Mouse (Mus musculus): ENCODE measurements at regions not wholly inside any gene's neighbourhood (a gene's known extent, or its start where the extent isn't known, plus 50 kb on each side); places are given as distances from the start of the nearest gene placed in this dataset.

DNA sequence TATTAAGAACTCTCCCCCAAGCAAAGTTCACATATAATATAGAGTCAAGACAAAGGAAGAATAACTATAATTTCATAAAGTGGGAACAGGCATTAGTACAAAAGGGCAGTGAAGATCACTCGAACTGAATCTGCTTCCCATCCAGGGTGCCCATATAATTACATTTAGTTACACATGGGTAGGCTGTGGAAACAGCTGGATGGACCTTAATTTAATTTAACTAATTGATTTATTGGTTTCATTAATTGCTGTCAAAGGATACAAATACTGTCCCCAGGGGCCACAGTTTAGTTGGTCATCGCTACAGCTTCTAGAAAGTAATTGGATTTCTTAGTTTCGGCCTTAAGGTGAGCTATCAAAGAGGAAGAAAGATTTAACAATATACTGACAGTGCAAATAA, 91.4 kb upstream of the Col1a2 start:
- no peaks in the 10 kb centered on the region for H3K79me2 ChIP-seq (replicated peaks; ENCODE audit: control insufficient read depth, insufficient read depth, low read length)
- intact Hi-C loops (cut with DNase I) = loop anchor here (5.0 to 10.0 kb wide), 2 partner anchors 699 to 972 kb away; partner anchors contain the start of gene Asb4
- whole genome bisulfite sequencing = 88% methylated on average over 3 of the region's 3 CpGs

DNA sequence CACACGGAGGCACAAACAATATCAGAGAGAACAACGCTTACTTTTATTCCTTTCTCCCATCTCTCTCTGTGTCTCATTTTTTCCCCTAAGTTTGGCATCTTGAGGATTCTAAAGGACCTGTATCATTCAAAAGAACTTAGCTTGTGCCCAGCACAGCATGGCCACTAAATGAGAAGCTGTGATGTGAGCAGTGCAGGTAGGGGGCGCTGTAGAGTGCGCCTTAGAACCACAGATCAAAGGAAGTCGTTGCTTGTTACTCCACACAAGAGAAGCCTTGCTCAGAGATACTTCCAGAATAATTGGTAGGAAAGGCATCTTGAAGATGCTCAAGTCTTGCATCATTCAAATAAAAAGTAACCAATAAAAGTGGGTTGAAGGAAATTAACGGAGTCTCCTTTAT, 90.4 kb upstream of the Col1a2 start:
- TF ChIP-seq POLR2A (IDR thresholded peaks at IDR 0.05; ENCODE audit: insufficient read depth, low read depth, low read length) = no peak
- peak; percentile 90 for TF ChIP-seq CTCF (IDR thresholded peaks at IDR 0.05)
- no peak for TF ChIP-seq EP300 (IDR thresholded peaks at IDR 0.05; ENCODE audit: insufficient read depth, low read depth, low read length)
- DNase-seq = peak; percentile 47 to 68

More for the DNA sequence above, 91.4 kb upstream of the Col1a2 start:
- no peak for DNase-seq
- TF ChIP-seq EP300 (IDR thresholded peaks at IDR 0.05; ENCODE audit: insufficient read depth, low read depth, low read length) = no peak
- TF ChIP-seq CTCF (IDR thresholded peaks at IDR 0.05) = no peak
- no peak for TF ChIP-seq POLR2A (IDR thresholded peaks at IDR 0.05; ENCODE audit: insufficient read depth, low read depth, low read length)
- Histone ChIP-seq H3K9ac (ENCODE audit: low read depth, low read length) (no peak overlapping the region), H3K36me3 (ENCODE audit: control insufficient read depth, insufficient read depth, low read length) (no peaks in the 10 kb centered on the region), H3K27ac (no peak overlapping the region), H3K4me1 (ENCODE audit: control insufficient read depth, insufficient read depth, low read length) (no peaks in the 10 kb centered on the region; the same call in 1 of the 2 replicates), H3K4me3 (no peak overlapping the region), H3K27me3 (ENCODE audit: control insufficient read depth, insufficient read depth, low read length) (no peaks in the 10 kb centered on the region)

DNA sequence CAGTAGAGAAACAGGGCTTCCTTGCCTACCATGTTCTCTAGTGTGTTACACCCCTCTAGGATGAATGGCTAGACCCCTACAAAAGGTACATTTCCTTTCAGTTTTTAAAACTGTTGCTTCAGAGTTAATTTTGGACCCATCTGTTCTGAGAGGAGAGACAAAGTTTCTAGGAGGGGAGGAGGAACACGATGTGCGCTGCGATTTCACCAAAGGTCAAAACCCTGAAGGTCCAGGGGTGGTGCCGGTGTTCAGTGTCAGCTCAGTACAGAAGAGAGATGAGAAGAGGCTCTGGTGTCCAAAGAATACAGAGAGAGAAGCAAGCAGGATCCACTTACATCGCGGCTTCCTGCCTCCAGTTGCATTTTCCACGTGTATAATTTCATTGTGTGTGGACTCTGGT, 89.4 kb upstream of the Col1a2 start:
- Histone ChIP-seq H3K36me3 (ENCODE audit: control insufficient read depth, insufficient read depth, low read length) (no peaks in the 10 kb centered on the region), H3K9ac (ENCODE audit: low read depth, low read length) (no peak overlapping the region), H3K79me2 (replicated peaks; ENCODE audit: control insufficient read depth, insufficient read depth, low read length) (no peaks in the 10 kb centered on the region), H3K4me1 (ENCODE audit: control insufficient read depth, insufficient read depth, low read length) (peaks cover 2% of the 10 kb centered on the region; the same call in 1 of the 2 replicates), H3K27me3 (ENCODE audit: control insufficient read depth, insufficient read depth, low read length) (no peaks in the 10 kb centered on the region), H3K27ac (no peak overlapping the region), H3K4me3 (no peak overlapping the region)
- WGBS = 72% methylated on average over 7 of the region's 7 CpGs
- DNase-seq = no peak
- intact Hi-C loops (cut with DNase I) = loop anchor here (2.0 to 10.0 kb wide), 3 partner anchors 42 to 970 kb away; partner anchors contain the start of gene Asb4
- no peak for TF ChIP-seq EP300 (IDR thresholded peaks at IDR 0.05; ENCODE audit: insufficient read depth, low read depth, low read length)
- no peak for TF ChIP-seq CTCF (IDR thresholded peaks at IDR 0.05)
- TF ChIP-seq POLR2A (IDR thresholded peaks at IDR 0.05; ENCODE audit: insufficient read depth, low read depth, low read length) = no peak

More for the DNA sequence above, 90.4 kb upstream of the Col1a2 start:
- Histone ChIP-seq H3K4me1 (ENCODE audit: control insufficient read depth, insufficient read depth, low read length) (peaks cover 1% of the 10 kb centered on the region; the same call in 1 of the 2 replicates), H3K27me3 (ENCODE audit: control insufficient read depth, insufficient read depth, low read length) (no peaks in the 10 kb centered on the region), H3K36me3 (ENCODE audit: control insufficient read depth, insufficient read depth, low read length) (no peaks in the 10 kb centered on the region), H3K9ac (ENCODE audit: low read depth, low read length) (no peak overlapping the region), H3K27ac (no peak overlapping the region), H3K79me2 (replicated peaks; ENCODE audit: control insufficient read depth, insufficient read depth, low read length) (no peaks in the 10 kb centered on the region), H3K4me3 (no peak overlapping the region)
- 45% methylated on average over 6 of the region's 6 CpGs for WGBS
- intact Hi-C loops (cut with DNase I) = loop anchor here (2.0 to 10.0 kb wide), 3 partner anchors 131 to 971 kb away; partner anchors contain the start of gene Asb4

DNA sequence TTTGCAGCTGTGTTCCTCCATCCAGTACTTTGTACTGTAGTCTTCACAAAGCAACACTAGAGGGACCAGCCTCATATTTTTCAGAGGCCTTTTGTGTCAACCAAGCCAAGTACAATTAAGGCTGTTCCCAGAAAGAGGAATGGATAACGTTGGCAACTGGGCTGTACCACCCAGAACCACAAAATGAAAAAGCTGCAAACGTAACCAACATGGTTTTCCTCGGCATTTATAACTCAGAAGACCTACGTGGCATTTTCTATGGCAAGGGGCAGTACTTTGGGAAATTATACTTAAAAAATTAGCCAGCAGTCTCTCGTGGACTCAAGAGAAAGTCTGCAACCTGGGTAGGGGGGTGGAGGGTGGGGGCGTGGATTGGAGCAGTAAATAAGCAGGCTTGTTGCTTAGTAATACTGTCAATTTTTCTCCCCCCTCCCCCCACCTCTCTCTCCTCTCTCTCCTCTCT, 87.3 kb upstream of the Col1a2 start:
- Histone ChIP-seq H3K27me3 (ENCODE audit: control insufficient read depth, insufficient read depth, low read length) (no peaks in the 10 kb centered on the region), H3K4me1 (ENCODE audit: control insufficient read depth, insufficient read depth, low read length) (peaks cover 2% of the 10 kb centered on the region; the same call in 1 of the 2 replicates), H3K4me3 (no peak overlapping the region), H3K9ac (ENCODE audit: low read depth, low read length) (no peak overlapping the region), H3K79me2 (replicated peaks; ENCODE audit: control insufficient read depth, insufficient read depth, low read length) (no peaks in the 10 kb centered on the region), H3K36me3 (ENCODE audit: control insufficient read depth, insufficient read depth, low read length) (no peaks in the 10 kb centered on the region), H3K27ac (peak overlapping the region; percentile 6)
- peak in 1 of 2 experiments; percentile 21 for DNase-seq
- no peak for TF ChIP-seq POLR2A (IDR thresholded peaks at IDR 0.05; ENCODE audit: insufficient read depth, low read depth, low read length)
- TF ChIP-seq EP300 (IDR thresholded peaks at IDR 0.05; ENCODE audit: insufficient read depth, low read depth, low read length) = no peak
- peak; percentile 67 for TF ChIP-seq CTCF (IDR thresholded peaks at IDR 0.05)
- intact Hi-C loops (cut with DNase I) = loop anchor here (5.0 to 10.0 kb wide), 2 partner anchors 40 to 968 kb away; partner anchors contain the start of gene Asb4
- 37% methylated on average over 6 of the region's 6 CpGs for WGBS

DNA sequence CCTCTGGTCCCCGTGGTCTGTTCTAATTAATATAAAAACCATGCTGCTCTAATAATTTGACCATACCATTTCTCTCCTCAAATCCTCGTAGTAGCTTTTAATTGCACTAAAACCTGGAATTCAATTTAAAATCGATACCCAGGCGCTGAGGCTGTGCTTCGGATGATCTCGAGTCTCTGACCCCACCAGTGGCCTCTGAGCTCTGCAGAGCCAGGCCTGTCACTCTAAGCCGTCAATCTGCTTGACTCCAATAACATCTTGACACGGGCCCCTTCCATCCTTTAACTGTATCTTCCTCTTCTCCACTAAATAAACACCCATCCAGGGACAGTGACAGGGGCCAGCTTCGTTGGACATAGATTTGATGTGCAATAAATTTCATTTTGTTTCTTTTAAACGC, 86.2 kb upstream of the Col1a2 start:
- no peak for DNase-seq
- Histone ChIP-seq H3K9ac (ENCODE audit: low read depth, low read length) (no peak overlapping the region), H3K4me1 (ENCODE audit: control insufficient read depth, insufficient read depth, low read length) (peaks cover 2% of the 10 kb centered on the region; the same call in 1 of the 2 replicates), H3K4me3 (no peak overlapping the region), H3K36me3 (ENCODE audit: control insufficient read depth, insufficient read depth, low read length) (no peaks in the 10 kb centered on the region), H3K27me3 (ENCODE audit: control insufficient read depth, insufficient read depth, low read length) (no peaks in the 10 kb centered on the region), H3K27ac (peak overlapping the region; percentile 57), H3K79me2 (replicated peaks; ENCODE audit: control insufficient read depth, insufficient read depth, low read length) (no peaks in the 10 kb centered on the region)
- intact Hi-C loops (cut with DNase I) = loop anchor here (2.0 to 10.0 kb wide), 3 partner anchors 39 to 966 kb away; partner anchors contain the start of gene Asb4
- WGBS = 75% methylated on average over 10 of the region's 10 CpGs
- TF ChIP-seq EP300 (IDR thresholded peaks at IDR 0.05; ENCODE audit: insufficient read depth, low read depth, low read length) (no peak), POLR2A (IDR thresholded peaks at IDR 0.05; ENCODE audit: insufficient read depth, low read depth, low read length) (no peak), CTCF (IDR thresholded peaks at IDR 0.05) (no peak)

DNA sequence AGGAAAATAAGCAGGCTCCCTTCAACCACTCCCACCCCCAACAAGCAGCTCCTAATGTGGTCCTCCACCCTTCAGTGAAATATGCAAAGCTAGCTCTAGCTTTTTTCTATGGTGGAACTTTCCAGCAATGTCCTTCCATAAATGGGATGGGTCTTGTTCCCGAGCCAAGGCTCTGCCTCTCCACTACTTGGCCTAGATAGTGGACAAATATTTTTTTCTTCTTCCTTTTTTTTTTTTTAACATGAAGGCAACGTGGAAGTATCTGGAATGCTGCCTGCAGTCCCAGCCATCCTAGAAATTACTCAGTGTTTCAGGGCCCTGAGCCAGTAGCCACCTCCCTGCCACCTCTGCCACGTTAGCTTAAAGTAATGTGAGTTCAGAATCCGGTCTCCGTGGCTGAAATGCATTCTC, 85.7 kb upstream of the Col1a2 start:
- intact Hi-C loops (cut with DNase I) = loop anchor here (2.0 to 10.0 kb wide), 3 partner anchors 38 to 966 kb away; partner anchors contain the start of gene Asb4
- Histone ChIP-seq H3K79me2 (replicated peaks; ENCODE audit: control insufficient read depth, insufficient read depth, low read length) (no peaks in the 10 kb centered on the region), H3K4me3 (no peak overlapping the region), H3K9ac (ENCODE audit: low read depth, low read length) (no peak overlapping the region), H3K4me1 (ENCODE audit: control insufficient read depth, insufficient read depth, low read length) (peaks cover 2% of the 10 kb centered on the region; the same call in 1 of the 2 replicates), H3K36me3 (ENCODE audit: control insufficient read depth, insufficient read depth, low read length) (no peaks in the 10 kb centered on the region), H3K27me3 (ENCODE audit: control insufficient read depth, insufficient read depth, low read length) (no peaks in the 10 kb centered on the region), H3K27ac (peak overlapping the region; percentile 57)
- DNase-seq = peak; percentile 53 to 72
- TF ChIP-seq CTCF (IDR thresholded peaks at IDR 0.05) (no peak), EP300 (IDR thresholded peaks at IDR 0.05; ENCODE audit: insufficient read depth, low read depth, low read length) (no peak), POLR2A (IDR thresholded peaks at IDR 0.05; ENCODE audit: insufficient read depth, low read depth, low read length) (no peak; the same call in 1 of the 2 replicates)
- 24% methylated on average over 5 of the region's 5 CpGs for WGBS

All from heart, adult 2 months (tissue).